Mouse (Mus musculus) kidney, adult 2 months (tissue): Measurements from ENCODE around the gene Cacna1i.

Experiments
- CTCF ChIP-seq: fragments of 200-500 bp; conservative IDR thresholded peaks from 2 replicates; pipeline ENCODE4 v1.5.1; 2011; ENCODE audit warnings: low read depth, mild to moderate bottlenecking, control low read depth, low read length, moderate library complexity, mixed read lengths; ENCODE audit not compliant: insufficient read depth, insufficient read length
- POLR2A ChIP-seq: fragments of 200-500 bp; IDR thresholded peaks from one replicate; pipeline ENCODE4 v1.6.1; 2011; ENCODE audit warnings: low read depth, low read length, control low read depth

- TF ChIP-seq CTCF (no peak), POLR2A (no peak)
Observed at GRCm38 (mm10) chr15:80325756-80326155, 38.7 kb downstream of the Cacna1i start.
